Mouse (Mus musculus) thymus, postnatal 0 days (tissue): ENCODE data around the gene Prom1. TPM values are rescaled to one million over a fixed set of nuclear protein-coding genes. Genes with fewer than 3 reads are reported as not detected.

Source experiments
- DNase-seq: peaks from one replicate; pipeline ENCODE4 v3.0.0-alpha.2; 2015; ENCODE audit warnings: low spot score
- polyA plus RNA-seq: library from polyadenylated mRNA; unstranded; fragments of >200 nt; fragmentation: Nextera tagmentation; extraction: Ambion mirVana; gene quantifications from 2 replicates; pipeline ENCODE4 v1.2.1, GENCODE M21; 2015

The Prom1 gene
- polyA plus RNA-seq, 1 experiment from 2014 or later = 2.0 TPM

DNA sequence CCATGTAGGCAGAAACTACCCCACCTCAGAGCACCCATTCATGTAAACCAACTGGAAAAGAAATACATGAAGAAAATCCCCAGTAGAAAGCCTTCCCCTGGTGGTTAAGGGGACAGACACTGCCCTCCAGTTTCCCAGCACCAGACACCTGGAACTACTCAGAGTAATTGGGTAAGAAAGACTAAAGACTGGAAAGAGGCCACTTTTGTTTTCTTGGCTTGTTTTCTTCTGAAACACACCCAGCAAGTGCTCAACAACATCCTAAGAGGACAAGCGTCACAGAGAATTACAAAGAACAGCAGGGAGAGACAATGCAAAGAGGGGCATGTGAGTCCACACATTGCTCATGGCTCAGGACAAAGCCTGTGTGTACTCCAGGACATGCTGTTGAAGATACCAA is 20.7 kb downstream of the Prom1 start:
- DNase-seq = no peak

DNA sequence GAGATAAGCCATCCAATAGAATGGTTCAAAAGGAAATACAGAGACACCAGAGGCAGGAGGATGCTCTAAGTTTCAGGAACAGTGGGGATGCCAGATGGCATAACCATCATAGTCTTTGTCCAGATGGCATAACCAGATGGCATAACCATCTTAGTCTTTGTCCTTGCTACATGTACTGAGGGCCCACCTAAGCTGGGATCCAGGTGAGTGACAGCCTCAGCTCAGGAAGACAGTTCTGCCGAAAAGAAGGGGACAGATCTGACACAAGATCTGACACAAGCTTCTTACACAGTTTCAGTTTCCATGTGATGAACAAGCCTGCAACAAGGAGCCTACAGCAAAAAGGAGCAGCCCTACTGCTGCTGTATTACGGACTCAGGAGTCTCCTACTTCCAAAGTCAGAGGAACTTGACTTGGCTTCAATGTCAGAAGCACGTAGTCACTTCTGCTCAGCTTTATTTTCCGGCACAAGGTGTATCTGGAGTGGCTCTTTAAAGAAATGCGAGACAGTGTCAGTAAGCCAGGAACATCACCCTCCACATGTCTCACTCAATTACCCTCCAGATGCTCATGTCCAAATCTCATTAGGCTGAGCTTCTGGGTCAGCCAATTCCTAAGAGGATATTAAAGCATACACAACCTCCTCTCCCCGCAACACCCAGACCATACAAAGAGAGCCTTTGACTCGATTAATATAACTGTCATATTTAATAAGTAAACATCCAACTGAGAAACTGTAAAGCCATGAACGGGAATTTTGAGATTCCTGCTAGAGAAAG is 21.4 kb downstream of the Prom1 start:
- DNase-seq = no peak

DNA sequence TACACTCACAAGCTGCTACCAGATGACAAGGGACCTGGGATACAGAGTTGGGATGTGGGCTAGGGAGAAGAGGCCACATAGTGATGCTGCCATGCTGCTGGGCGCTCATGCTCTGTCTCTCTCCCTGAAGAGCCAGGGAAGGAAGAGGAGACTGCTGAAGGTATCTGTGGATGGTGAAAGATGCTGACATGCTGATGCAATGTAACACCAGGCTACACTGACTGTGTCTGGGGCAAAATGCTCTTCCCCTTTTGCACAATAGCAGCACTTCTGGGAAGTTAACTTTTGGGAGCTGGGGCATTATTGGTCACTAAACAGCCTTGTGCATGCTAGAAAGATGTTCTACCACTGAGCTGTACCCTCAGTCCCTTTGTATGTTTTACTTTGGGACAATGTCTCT is 26.4 kb downstream of the Prom1 start:
- no peak for DNase-seq

DNA sequence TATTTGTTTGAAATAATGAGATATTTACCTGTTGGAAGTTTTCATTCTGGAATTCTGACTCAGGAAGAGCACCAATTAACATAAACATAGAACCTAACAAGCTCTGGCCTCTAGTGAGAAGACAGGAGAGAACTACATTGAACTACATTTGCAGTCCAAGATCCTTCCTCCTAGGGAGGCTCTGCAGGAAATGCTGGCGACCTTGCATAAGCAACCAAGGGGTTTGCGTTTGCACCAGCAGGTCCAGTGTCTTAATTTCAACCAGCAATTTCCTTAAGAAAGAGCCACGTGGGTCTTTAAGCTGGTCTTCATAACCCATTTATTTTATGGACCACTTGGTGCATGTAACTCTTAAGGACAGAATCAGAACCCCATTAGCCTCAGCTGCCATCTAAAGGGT is 28.2 kb downstream of the Prom1 start:
- no peak for DNase-seq

DNA sequence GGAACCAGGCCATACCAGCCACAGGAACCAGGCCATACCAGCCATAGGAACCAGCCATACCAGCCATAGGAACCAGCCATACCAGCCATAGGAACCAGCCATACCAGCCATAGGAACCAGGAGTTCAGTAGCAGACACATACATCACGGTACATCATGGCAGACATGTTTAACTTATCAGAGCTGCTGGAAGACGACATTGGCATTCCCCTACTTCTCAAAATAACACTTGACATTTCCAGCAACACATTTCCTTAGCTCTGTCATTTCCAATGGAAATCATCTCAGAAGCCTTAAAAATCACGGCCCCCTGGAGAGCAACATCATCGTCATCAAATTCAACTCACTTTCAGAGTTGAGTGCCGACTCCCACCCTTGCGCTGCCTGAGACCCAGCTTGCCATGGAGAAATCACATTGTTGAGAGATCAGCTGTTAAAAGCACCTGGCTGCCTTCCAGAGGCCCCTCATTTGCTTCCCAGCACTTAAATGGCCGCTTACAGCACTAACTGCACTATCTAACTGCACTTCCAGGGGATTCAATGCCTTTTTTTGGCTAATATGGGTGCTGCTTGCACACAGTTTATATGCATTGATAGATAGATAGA is 31.2 kb downstream of the Prom1 start:
- no peak for DNase-seq

DNA sequence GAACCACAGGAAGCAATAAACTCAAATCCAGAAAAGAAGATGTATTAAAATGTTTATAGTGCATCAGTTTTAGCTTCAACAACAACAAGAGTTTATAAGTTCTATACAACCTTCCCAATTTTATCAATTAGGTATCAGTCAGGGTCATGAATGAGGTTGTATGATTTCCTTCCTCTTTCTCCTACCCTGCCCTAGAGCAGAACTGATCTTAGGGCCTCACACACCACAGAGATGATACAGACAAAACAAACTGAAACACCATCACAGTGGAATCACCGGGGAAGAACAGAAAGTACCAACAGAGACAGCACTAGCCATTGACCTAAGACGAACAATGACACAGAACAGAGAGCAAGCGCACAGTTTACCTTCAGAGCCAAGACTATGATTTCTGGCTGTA is 43.6 kb downstream of the Prom1 start:
- DNase-seq = no peak

DNA sequence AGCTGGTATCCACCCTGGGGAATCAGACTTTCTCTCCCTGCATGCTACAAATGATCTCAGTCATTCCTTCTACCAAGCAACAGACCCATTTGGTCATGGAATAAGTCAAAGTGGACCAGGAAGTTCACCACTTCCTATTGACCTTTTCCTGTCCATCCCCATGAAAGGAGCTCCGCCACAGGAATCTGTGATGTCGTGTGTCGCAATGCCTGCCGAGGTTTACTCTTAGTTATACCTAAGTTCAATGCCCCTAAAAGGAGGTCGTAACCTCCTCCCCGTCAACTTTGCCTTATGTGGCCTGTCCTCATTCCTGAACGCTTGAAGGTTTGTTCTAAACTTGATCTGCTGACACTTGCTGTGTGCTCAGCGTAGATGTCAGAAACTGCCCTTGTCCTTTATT is 51.6 kb downstream of the Prom1 start:
- no peak for DNase-seq

DNA sequence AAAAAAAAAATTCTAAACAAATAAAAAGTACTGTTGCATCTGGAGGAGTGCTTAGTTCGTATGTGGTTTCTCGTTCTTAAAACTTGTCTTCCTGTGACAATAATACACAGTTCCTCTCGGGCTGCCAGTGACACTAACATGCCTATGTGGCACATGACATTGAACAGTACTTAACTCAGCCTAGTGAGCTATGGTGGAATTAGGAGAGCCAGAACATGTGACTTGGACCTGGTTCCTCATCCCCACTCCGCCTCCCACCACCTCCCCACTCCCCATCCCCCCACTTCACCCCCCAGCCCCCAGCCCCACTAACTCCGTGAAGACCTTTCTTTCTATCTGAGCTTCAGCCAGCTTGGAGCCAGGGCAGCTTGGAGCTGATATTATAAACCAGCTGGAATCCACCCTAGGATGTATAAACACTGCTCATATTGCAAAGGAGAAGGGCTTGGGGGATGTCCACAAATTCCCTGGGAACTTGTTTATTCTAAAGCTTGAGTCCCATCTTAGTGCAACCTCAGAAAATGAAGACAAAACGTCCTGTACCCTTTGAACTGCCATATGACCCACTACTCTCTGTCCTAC is 52.3 kb downstream of the Prom1 start:
- DNase-seq = no peak

DNA sequence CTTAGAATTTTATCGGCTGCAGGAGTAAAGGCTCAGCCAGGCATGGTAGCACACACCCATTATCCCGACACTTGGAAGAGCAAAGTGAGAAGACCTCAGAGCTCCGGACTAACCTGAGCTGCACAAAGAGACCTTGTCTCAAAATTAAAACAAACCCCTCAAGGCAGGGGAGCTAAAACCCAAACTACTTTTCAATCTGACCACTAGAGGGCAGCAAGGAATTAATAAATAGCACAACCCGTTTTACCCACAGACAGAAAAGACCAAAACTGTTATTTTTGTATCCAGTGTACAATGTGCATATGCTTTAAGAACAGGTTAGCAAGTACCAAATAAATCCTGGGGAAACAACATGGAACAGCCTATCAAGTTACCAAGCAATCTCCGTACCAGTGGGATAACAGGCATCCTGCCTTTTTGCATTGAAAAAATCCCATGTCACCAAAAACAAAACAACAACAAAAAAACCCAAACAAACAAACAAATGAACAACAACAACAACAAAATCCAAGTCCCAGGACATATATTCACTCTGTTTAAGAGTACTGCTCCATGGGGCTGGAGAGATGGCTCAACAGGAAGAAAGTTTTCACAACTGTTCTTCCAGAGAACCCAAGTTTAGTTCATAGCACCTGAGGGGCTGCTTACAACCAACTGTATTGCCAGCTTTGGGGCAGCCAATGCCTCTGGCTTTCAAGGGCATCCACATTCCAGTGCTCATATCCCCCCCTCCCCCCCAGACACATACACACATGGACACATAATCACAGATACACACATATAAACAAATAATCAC is 53.1 kb downstream of the Prom1 start:
- DNase-seq = peak; percentile 63

DNA sequence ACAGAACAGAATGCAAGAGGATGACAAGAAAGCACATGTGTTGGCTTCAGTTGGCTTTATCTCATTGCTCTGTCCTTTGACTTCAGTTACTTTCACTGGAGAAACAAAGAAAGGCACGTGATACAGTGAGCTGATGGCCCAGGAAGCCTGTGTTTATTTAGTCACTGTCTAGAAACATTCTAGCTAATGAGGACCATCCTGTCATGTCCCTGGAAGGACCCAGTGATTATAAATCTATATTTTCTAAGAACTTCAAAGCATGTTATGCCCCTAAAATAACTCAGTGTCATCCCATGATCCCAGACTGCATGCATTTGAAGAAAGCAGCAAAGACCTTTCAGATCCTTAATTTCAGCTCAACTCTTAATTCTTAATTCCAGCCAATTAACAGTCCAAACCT is 60.1 kb downstream of the Prom1 start:
- no peak for DNase-seq

DNA sequence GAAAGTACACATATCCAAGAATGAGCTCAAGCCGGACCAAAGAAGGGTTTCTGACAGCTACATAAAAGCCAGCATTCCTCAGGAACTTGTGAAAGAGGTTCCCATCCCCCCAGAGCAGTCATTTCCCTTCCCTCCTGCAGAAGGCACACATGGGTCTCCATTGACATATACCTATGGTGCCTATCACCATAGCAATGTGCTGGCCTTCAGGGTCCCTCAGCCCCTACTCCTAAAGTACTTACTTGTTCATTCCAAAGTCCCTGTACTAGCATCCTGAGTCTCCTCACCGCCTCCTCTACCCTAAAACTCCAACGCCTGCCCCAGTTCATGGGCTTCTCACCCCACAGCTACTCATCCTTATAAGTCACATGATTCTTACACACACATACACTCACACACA is 60.8 kb downstream of the Prom1 start:
- DNase-seq = no peak

DNA sequence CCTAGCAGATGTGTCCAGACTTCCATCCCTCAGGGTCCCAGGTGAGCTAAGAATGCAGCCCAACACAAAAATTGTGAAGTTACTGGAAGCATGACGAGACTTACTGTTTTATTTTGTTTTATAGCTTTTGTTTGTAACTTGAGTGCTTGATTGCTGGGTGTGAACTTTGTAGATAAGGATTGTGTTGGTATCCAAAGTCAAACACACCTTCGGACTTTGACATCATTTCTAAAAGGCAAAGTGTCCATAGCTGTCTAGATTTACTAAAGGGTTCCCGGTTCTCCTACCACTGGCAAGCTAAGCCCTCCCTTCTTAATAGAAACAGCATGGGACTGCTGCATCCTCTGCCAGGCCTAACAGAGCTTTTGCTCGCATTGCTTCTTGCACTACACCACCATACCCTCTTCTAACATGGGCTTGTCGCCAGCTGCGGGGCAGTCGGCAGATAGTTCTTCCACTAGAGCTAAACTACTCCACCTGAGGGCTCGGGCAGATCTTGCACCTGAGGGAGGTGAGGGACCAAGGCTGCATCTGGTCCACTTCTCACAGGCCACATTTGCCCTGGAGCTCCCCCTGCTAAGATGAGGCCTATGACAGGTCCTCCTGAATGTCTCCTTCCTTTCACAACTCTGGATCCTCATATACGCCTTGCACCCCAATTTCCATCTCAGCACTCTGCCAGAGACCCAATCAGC is 103.4 kb downstream of the Prom1 start:
- DNase-seq = no peak

DNA sequence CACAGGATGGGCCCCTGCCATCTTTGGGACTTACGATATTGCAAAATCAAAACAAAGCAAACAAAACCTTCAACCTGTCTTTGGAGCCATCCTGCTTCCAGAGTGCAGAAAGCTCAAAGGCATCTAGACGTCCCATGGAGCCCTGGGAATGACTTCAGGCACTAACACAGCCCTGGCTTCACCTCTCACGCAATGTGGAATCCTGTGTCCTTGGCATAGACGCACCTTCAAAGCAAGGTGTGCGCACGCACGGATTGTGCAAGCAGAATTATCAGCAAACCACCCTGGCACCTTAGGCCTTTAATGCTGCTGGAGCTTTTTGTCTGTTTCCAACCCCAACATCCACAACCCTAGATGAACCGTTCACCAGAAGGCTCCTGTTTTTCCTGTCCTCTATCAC is 104.2 kb downstream of the Prom1 start:
- DNase-seq = no peak

DNA sequence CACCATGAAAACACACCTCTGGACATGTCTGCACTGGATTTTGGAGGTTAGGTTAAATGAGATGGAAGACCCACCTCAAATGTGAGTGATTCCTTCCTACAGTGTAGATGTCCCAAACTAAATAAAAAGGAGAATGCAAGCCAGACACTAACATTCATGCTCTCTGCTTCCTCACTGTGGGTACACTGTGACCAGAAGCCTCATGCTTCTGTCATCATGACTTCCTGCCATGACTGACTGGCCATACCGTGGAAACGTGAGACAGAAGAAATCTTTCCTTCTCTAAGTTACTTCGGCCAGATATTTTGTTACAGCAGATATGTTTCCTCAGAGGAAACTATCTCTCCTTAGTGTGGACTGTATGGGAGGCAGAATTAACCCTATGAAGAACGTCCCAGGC is 105.7 kb downstream of the Prom1 start:
- no peak for DNase-seq

DNA sequence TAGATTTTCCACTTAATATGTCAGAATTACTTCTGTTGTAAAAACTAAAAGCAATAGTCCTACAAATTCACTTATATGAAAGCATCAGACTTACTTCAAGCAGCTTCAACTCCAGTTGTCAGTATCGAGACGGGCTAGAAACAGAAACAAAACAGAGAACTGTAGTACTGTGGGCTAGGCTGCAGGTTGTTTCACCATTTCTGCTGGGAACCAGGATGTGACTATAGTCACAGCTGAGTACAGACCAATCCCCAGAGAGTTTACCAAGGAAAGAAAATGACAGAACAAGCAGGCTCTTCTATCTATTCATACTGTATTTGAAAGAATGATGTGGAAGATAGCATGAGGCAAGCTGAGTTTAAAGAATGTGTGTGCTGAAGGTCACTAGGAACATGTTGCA is 106.9 kb downstream of the Prom1 start:
- no peak for DNase-seq

DNA sequence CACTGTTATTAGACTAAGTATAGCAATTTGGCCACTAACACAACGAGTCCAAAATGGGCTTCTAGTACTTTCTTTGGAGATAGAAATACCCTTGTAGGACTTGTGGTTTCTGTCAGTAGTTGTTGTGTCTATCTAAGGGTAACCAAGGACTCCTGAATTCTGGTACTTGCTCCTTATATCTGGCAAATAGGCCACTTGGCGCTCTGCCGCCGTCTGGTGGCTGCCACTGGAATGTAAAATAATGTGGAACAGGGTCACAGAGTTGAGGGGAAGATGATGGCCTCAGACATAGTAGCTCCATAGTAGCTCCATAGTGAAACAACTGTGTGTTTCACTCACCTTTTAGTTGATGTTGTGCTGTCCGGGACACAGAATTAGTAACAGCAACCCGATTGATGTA is 111.5 kb downstream of the Prom1 start:
- peak; percentile 60 for DNase-seq

DNA sequence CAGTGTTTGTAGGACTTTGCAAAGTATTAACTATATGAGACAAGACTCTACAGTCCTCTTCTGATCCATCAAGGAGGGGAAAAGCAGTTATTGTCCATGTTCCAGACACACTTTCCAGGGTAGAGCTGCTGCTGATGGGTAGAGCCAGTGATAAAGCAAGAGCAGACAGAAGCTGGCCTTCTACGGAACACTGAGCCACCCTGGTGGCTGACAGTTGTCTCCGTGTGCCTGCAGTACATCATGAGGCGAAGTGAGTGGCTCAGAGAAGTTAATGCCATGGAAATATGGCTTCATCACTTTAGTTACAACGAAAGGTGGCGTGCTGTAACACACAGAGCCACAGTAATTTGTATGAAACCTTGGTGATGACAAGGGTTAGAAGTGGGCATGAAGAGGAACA is 112.8 kb downstream of the Prom1 start:
- peak; percentile 29 for DNase-seq

DNA sequence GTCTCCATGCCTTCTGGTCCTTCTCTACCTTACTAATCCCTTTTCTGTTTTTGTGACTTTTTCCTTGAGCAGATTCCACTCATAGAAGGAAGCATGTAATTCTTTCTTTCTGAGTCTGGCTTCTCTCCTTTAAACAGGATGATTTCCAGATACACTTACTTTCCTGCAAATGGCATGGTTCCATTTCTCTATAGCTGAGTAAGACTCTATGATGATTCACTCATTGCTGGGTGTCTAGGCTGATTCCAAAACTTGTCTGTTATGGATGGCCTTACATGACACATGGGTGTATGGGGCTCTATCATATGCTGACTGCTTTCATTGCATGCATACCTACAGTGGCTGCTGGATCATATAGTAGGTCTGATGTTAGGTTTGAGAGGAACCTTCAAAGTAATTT is 115.6 kb downstream of the Prom1 start:
- DNase-seq = no peak

DNA sequence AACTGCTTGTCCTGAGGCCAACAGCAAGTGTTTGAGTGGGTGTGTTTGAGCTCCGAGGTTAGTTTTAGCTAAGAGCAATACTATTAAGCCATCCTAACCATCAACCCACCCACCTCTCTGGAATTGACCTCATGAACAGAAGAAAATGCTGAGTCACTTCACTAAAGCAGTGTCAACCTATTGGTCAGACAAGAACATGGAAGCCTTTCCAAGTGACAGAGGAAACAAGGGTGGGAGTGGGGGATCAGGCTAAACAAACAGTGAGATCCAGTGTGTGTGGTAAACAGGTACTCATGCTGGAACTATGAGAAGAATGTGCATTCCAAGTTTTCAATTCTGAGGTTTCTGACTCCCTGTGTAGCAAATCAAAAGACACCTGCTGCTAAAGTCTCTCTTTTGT is 118.9 kb downstream of the Prom1 start:
- DNase-seq = no peak

DNA sequence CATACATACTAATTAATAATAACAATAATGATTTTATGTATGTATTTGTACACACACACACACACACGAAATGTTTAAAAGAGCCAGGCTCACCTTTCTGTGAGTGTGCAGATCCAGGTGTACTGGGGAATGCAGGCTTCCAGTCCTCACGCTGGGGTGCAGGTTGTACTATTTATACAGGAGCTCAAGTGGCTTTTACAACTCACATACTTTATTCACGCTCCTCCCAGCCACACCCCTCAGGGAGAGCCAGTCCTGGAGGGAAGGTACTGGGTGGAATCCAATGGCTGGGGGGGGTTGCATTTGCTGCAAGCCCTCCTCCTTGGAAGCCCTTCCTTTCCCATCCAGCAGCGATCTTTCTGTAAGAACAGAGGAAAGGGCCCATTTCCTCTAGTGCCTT is 120.2 kb downstream of the Prom1 start, which contains the start of gene Fgfbp1:
Fgfbp1 (minus strand) TSS at position 160 of the 400 bp plus-strand sequence.
- DNase-seq = no peak

DNA sequence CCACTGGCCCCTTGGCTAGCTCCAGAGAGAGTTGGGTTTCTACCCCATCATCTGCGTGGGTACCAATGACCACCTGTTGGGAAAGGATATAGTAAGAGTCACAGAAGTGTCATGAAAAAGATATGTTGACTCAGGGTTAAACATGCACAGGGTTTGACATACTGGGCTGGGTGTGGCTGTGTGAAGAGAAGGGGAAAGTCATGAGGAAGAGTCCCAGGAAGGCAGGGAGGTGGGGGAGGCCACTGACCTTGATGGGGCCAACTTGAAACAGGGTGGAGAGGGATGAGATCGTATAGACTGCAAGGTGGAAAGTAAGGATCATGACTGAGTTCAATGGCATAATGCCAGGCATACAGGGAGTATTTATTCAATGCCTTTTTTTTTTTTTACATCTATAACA is 121.4 kb downstream of the Prom1 start:
- no peak for DNase-seq
